Mouse (Mus musculus) Patski (cell line): Measurements from ENCODE around the gene Dhdh. TPM values are rescaled to one million over a fixed set of nuclear protein-coding genes. Genes with fewer than 3 reads are reported as not detected.
A peak's percentile ranks its signal among the peaks of the same experiment; 100 is the strongest.
"Not testable (repeated sequence)": the region's sequence is repeated elsewhere in the genome, so short reads cannot be mapped to it uniquely, and the experiment has no call there.

Source experiments
- ATAC-seq: fragments of 100-300 bp; one replicate; pipeline ENCODE4 v1.8.0; 2021
- CTCF ChIA-PET: fragments of 350-600 bp; sonication (Branson Sonifier 250); formaldehyde crosslinking; loops from one replicate; lab custom pipeline; 2022; ENCODE audit warnings: inconsistent platforms; lab: Charles Lee
- POLR2A ChIA-PET: fragments of 350-600 bp; sonication (Branson Sonifier 250); formaldehyde crosslinking; loops from one replicate; lab custom pipeline; 2022; ENCODE audit warnings: antibody characterized with exemption, inconsistent platforms; lab: Charles Lee
- DNase-seq: peaks from one replicate; pipeline ENCODE4 v3.0.0-alpha.2; 2011; ENCODE audit warnings: low read depth, low spot score
- H3K27me3 ChIP-seq: fragments of 371-371 bp; one replicate; pipeline ENCODE4 v1.5.1; 2021
- CTCF ChIP-seq: fragments of 100-300 bp; IDR thresholded peaks from one replicate; pipeline ENCODE4 v1.5.1; 2021
- in situ Hi-C: fragments of 300-500 bp; cut with MboI; formaldehyde crosslinking; loops from 3 replicates; pipeline ENCODE4 v1.11.1; 2018; ENCODE audit warnings: low pct_unique_long_range_greater_than_20kb, mixed read lengths
- polyA plus RNA-seq: library from polyadenylated mRNA; unstranded; gene quantifications from one replicate; pipeline ENCODE4 v1.2.3, GENCODE M21; 2021

Dhdh gene
- polyA plus RNA-seq, result 0.06 TPM

GRCm38 (mm10) chr7:45488293-45489204 is at the start of gene Dhdh:
Gene Dhdh, minus strand, starts transcription at chr7:45488805.
- no peak for DNase-seq
- POLR2A ChIA-PET, result interaction anchor here (0.6 to 0.9 kb wide), 3 partner anchors 9 to 16 kb away, joined by 3 read pairs; no protein-coding TSS in a partner anchor
- no peak for ATAC-seq
- H3K27me3 ChIP-seq, result no peaks in the 10 kb centered on the region
- no peak for TF ChIP-seq CTCF
- in situ Hi-C loops, result no loop called here
- CTCF ChIA-PET, result interaction anchor here (1.1 kb wide), 1 partner anchor 12 kb away, joined by 3 read pairs; no protein-coding TSS in a partner anchor

GRCm38 (mm10) chr7:45537602-45538001 is 49.0 kb upstream of the Dhdh start:
- in situ Hi-C loops, result no loop called here
- ChIA-PET CTCF (interaction anchor here (0.7 to 1.8 kb wide), 3 partner anchors 9 to 67 kb away, joined by 3 to 6 read pairs (median 3); no protein-coding TSS in a partner anchor), POLR2A (interaction anchor here (1.4 kb wide), 1 partner anchor 13 kb away, joined by 3 read pairs; no protein-coding TSS in a partner anchor)
- H3K27me3 ChIP-seq, result no peaks in the 10 kb centered on the region
- DNase-seq, result no peak
- TF ChIP-seq CTCF, result no peak
- no peak for ATAC-seq

GRCm38 (mm10) chr7:45535676-45536075 is 47.1 kb upstream of the Dhdh start:
- CTCF ChIA-PET, result interaction anchor here (0.9 kb wide), 1 partner anchor 17 kb away, joined by 3 read pairs; no protein-coding TSS in a partner anchor
- no peak for TF ChIP-seq CTCF
- ATAC-seq (no peak), DNase-seq (no peak)
- in situ Hi-C loops, result no loop called here
- POLR2A ChIA-PET, result no interaction called here
- no peaks in the 10 kb centered on the region for H3K27me3 ChIP-seq

- in situ Hi-C loops, result no loop called here
- TF ChIP-seq CTCF, result no peak
- ChIA-PET POLR2A (no interaction called here), CTCF (no interaction called here)
- no peaks in the 10 kb centered on the region for H3K27me3 ChIP-seq
- ATAC-seq (no peak), DNase-seq (no peak)
Observed at GRCm38 (mm10) chr7:45530643-45531042, 42.0 kb upstream of the Dhdh start.

DNA sequence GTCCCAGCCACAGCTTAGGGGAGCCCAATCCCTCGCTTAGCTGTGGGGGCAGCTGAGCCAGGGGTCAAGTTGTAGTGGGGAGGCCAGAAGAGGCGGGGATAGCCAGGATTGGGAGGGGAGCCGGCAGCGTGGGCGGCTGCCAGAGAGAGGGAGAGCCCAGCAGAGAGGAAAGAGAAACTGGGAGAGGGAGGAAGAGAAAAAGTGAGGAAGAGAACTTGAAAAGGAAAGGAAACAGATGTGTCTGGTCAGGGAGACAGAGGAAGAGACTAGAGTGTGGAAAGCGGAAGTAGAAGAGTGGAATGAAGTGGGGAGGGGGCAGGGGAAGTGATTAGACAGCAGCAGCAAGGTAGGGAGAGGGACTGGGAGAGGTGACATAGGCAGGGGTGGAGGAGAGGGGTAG is 40.9 kb upstream of the Dhdh start:
- no peaks in the 10 kb centered on the region for H3K27me3 ChIP-seq
- ATAC-seq (no peak), DNase-seq (no peak)
- no peak for TF ChIP-seq CTCF
- ChIA-PET POLR2A (no interaction called here), CTCF (no interaction called here)
- in situ Hi-C loops, result no loop called here

DNA sequence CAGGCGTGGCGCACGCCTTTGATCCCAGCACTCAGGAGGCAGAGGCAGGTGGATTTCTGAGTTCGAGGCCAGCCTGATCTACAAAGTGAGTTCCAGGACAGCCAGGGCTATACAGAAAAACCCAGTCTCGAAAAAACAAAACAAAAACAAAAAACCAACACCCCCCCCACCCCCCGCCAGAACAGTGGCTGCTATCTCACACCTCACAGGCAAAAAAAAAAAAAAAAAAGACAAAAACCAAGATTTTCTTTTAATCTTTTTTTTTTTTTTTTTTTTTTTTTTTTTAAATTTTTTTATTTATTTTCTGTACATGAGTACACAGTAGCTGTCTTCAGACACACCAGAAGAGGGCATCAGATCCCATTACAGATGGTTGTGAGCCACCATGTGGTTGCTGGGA is 38.6 kb upstream of the Dhdh start:
- CTCF ChIA-PET, result interaction anchor here (1.4 kb wide), 1 partner anchor 50 kb away, joined by 3 read pairs; no protein-coding TSS in a partner anchor
- in situ Hi-C loops, DNase-seq, ATAC-seq, H3K27me3 ChIP-seq: not testable (repeated sequence)
- POLR2A ChIA-PET, result interaction anchor here (1.4 kb wide), 1 partner anchor 56 kb away, joined by 3 read pairs; no protein-coding TSS in a partner anchor

GRCm38 (mm10) chr7:45526474-45527120 is 38.0 kb upstream of the Dhdh start:
- DNase-seq, result no peak
- TF ChIP-seq CTCF, result no peak
- in situ Hi-C loops, result no loop called here

GRCm38 (mm10) chr7:45525809-45526473 is 37.3 kb upstream of the Dhdh start, which contains the start of the genes Ppp1r15a and Plekha4:
Gene Ppp1r15a, minus strand, starts transcription at chr7:45526268.
Gene Plekha4, plus strand, starts transcription at chr7:45526330.
- no peak for TF ChIP-seq CTCF
- H3K27me3 ChIP-seq, result no peaks in the 10 kb centered on the region
- in situ Hi-C loops, result no loop called here
- ATAC-seq, result peak; percentile 36
- POLR2A ChIA-PET, result interaction anchor here (0.6 to 2.0 kb wide), 7 partner anchors 17 to 164 kb away, joined by 3 to 6 read pairs (median 4); no protein-coding TSS in a partner anchor
- CTCF ChIA-PET, result interaction anchor here (1.4 kb wide), 1 partner anchor 49 kb away, joined by 3 read pairs; no protein-coding TSS in a partner anchor
- DNase-seq, result peak; percentile 82

More at GRCm38 (mm10) chr7:45526474-45527120, 38.0 kb upstream of the Dhdh start:
- no peak for ATAC-seq
- no peaks in the 10 kb centered on the region for H3K27me3 ChIP-seq
- ChIA-PET CTCF (interaction anchor here (1.4 kb wide), 1 partner anchor 50 kb away, joined by 3 read pairs; no protein-coding TSS in a partner anchor), POLR2A (interaction anchor here (0.7 to 2.0 kb wide), 3 partner anchors 24 to 164 kb away, joined by 3 to 6 read pairs (median 6); no protein-coding TSS in a partner anchor)

- ChIA-PET CTCF (interaction anchor here (1.5 kb wide), 1 partner anchor 48 kb away, joined by 4 read pairs; no protein-coding TSS in a partner anchor), POLR2A (interaction anchor here (0.6 to 2.0 kb wide), 6 partner anchors 13 to 68 kb away, joined by 3 to 6 read pairs (median 4); no protein-coding TSS in a partner anchor)
- no peaks in the 10 kb centered on the region for H3K27me3 ChIP-seq
- no peak for DNase-seq
- in situ Hi-C loops, result no loop called here
- TF ChIP-seq CTCF, result no peak
- peak; percentile 28 for ATAC-seq
Observed at GRCm38 (mm10) chr7:45524841-45525621, 36.4 kb upstream of the Dhdh start.
